Mouse (Mus musculus): Measurements from ENCODE around the gene Ubxn11. TPM values are rescaled to one million over a fixed set of nuclear protein-coding genes. Genes with fewer than 3 reads are reported as not detected.

Gene Ubxn11
- total RNA-seq, 2 experiments from 2014 or later: 2.0 to 2.3 TPM

GRCm38 (mm10) chr4:134116501-134116900 is 14.1 kb downstream of the Ubxn11 start:
- intact Hi-C loops (cut with DNase I): no loop called here
- no peak for DNase-seq

- DNase-seq: no peak
- intact Hi-C loops (cut with DNase I): no loop called here
These were observed 14.6 kb downstream of the Ubxn11 start for GRCm38 (mm10) chr4:134117012-134117411.

GRCm38 (mm10) chr4:134118126-134118800 is 15.9 kb downstream of the Ubxn11 start:
- DNase-seq: no peak

GRCm38 (mm10) chr4:134119042-134119441 is 16.7 kb downstream of the Ubxn11 start:
- intact Hi-C loops (cut with DNase I): no loop called here
- no peak for DNase-seq

More at GRCm38 (mm10) chr4:134118126-134118800, 15.9 kb downstream of the Ubxn11 start:
- intact Hi-C loops (cut with DNase I): no loop called here

GRCm38 (mm10) chr4:134119644-134120043 is 17.3 kb downstream of the Ubxn11 start:
- intact Hi-C loops (cut with DNase I): no loop called here

GRCm38 (mm10) chr4:134120192-134120805 is 17.9 kb downstream of the Ubxn11 start:
- DNase-seq: no peak
- intact Hi-C loops (cut with DNase I): no loop called here

More at GRCm38 (mm10) chr4:134119644-134120043, 17.3 kb downstream of the Ubxn11 start:
- DNase-seq: no peak

- intact Hi-C loops (cut with DNase I): no loop called here
- no peak for DNase-seq
These were observed 18.5 kb downstream of the Ubxn11 start for GRCm38 (mm10) chr4:134120916-134121315.

GRCm38 (mm10) chr4:134121571-134121970 is 19.2 kb downstream of the Ubxn11 start:
- intact Hi-C loops (cut with DNase I): no loop called here
- no peak for DNase-seq

- intact Hi-C loops (cut with DNase I): no loop called here
- peak; percentile 45 to 53 for DNase-seq
These were observed 19.9 kb downstream of the Ubxn11 start for GRCm38 (mm10) chr4:134122281-134122680.

- intact Hi-C loops (cut with DNase I): loop anchor here (1.0 kb wide), 1 partner anchor 31 kb away; no protein-coding TSS in a partner anchor
- DNase-seq: no peak
These were observed 20.8 kb downstream of the Ubxn11 start for GRCm38 (mm10) chr4:134123147-134123546.

GRCm38 (mm10) chr4:134123680-134124551 is 21.5 kb downstream of the Ubxn11 start:
- DNase-seq: peak; percentile 46 to 58
- intact Hi-C loops (cut with DNase I): loop anchor here (1.0 kb wide), 2 partner anchors 32 to 88 kb away; no protein-coding TSS in a partner anchor

- intact Hi-C loops (cut with DNase I): no loop called here
- DNase-seq: no peak
These were observed 23.2 kb downstream of the Ubxn11 start for GRCm38 (mm10) chr4:134125383-134126060.

GRCm38 (mm10) chr4:134126300-134127120 is 24.1 kb downstream of the Ubxn11 start:
- intact Hi-C loops (cut with DNase I): no loop called here
- DNase-seq: no peak

GRCm38 (mm10) chr4:134127121-134127455 is 24.7 kb downstream of the Ubxn11 start:
- intact Hi-C loops (cut with DNase I): no loop called here

GRCm38 (mm10) chr4:134127793-134128192 is 25.4 kb downstream of the Ubxn11 start:
- intact Hi-C loops (cut with DNase I): no loop called here
- no peak for DNase-seq

More at GRCm38 (mm10) chr4:134127121-134127455, 24.7 kb downstream of the Ubxn11 start:
- no peak for DNase-seq

- DNase-seq: peak; percentile 91 to 92
- intact Hi-C loops (cut with DNase I): no loop called here
These were observed 26.0 kb downstream of the Ubxn11 start, which contains the start of gene Sh3bgrl3 for GRCm38 (mm10) chr4:134128221-134128982. TSS of gene Sh3bgrl3 (minus strand) at chr4:134128789.

GRCm38 (mm10) chr4:134128983-134129362 is 26.6 kb downstream of the Ubxn11 start:
- DNase-seq: no peak
- intact Hi-C loops (cut with DNase I): no loop called here

GRCm38 (mm10) chr4:134129482-134129881 is 27.1 kb downstream of the Ubxn11 start:
- DNase-seq: no peak
- intact Hi-C loops (cut with DNase I): no loop called here

- intact Hi-C loops (cut with DNase I): no loop called here
- no peak for DNase-seq
These were observed 29.7 kb downstream of the Ubxn11 start for GRCm38 (mm10) chr4:134132117-134132516.
